Mouse (Mus musculus) kidney, adult 2 months (tissue): ENCODE measurements at regions not wholly inside any gene's neighbourhood (a gene's known extent, or its start where the extent isn't known, plus 50 kb on each side); places are given as distances from the start of the nearest gene placed in this dataset.
A peak's percentile ranks its signal among the peaks of the same experiment; 100 is the strongest.

Experiments used
- DNase-seq: peaks from one replicate; pipeline ENCODE4 v3.0.0; 2021
- H3K27ac ChIP-seq: fragments of 200-500 bp; 2 replicates; pipeline ENCODE4 v1.5.1; 2012; ENCODE audit warnings: low read depth, low read length, control low read depth, inconsistent platforms; ENCODE audit not compliant: insufficient read depth
- H3K27me3 ChIP-seq: fragments of 200-500 bp; replicated peaks from 2 replicates; pipeline ENCODE4 v1.6.1; 2012; ENCODE audit warnings: mild to moderate bottlenecking, moderate library complexity, low read length, inconsistent platforms; ENCODE audit not compliant: control insufficient read depth, insufficient read depth
- H3K36me3 ChIP-seq: fragments of 200-500 bp; 2 replicates; pipeline ENCODE4 v1.6.1; 2012; ENCODE audit warnings: mild to moderate bottlenecking, moderate library complexity, low read length, inconsistent platforms; ENCODE audit not compliant: control insufficient read depth, insufficient read depth
- H3K4me1 ChIP-seq: fragments of 200-500 bp; 2 replicates; pipeline ENCODE4 v1.6.1; 2011; ENCODE audit warnings: low read length; ENCODE audit not compliant: control insufficient read depth, insufficient read depth
- H3K4me3 ChIP-seq: fragments of 200-500 bp; 2 replicates; pipeline ENCODE4 v1.5.1; 2011; ENCODE audit warnings: mild to moderate bottlenecking, low read depth, low read length, control low read depth; ENCODE audit not compliant: insufficient read depth
- CTCF ChIP-seq: fragments of 200-500 bp; conservative IDR thresholded peaks from 2 replicates; pipeline ENCODE4 v1.5.1; 2011; ENCODE audit warnings: low read depth, mild to moderate bottlenecking, control low read depth, low read length, moderate library complexity, mixed read lengths; ENCODE audit not compliant: insufficient read depth, insufficient read length
- POLR2A ChIP-seq: fragments of 200-500 bp; IDR thresholded peaks from one replicate; pipeline ENCODE4 v1.6.1; 2011; ENCODE audit warnings: low read depth, low read length, control low read depth
- WGBS: fragments of 180-500 bp; shearing (Covaris S2); methylation state at CpG from one replicate; pipeline ENCODE4 v1.1.7; 2018; 5-methylcytosine and 5-hydroxymethylcytosine counted together

DNA sequence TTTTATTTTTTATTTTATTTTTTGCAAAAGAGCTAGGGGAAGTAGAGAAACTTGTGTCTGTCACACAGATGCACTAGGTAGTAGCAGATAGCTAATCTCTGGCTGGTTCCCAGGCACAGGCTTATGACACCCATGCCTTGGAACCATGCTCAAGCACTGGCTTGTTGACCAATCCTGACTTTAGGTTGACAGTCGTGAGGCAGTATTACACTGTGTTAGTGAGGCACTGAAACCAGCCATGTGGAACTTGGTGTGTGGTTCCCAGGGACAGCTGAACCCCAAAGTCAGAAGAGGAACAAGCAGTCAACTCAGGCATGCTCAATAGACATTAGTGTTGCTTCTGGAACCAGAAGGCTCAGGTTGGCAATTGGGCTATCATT is 601.1 kb upstream of the Nox3 start:
- no peak for TF ChIP-seq POLR2A
- no peak for TF ChIP-seq CTCF
- peak; percentile 5 for DNase-seq
- no peak overlapping the region for H3K4me3 ChIP-seq
- H3K36me3 ChIP-seq = no peaks in the 10 kb centered on the region
- 37% methylated on average over 1 of the region's 1 CpGs for WGBS
- no peaks in the 10 kb centered on the region for H3K27me3 ChIP-seq
- peaks cover 4% of the 10 kb centered on the region for H3K4me1 ChIP-seq
- H3K27ac ChIP-seq = no peak overlapping the region

DNA sequence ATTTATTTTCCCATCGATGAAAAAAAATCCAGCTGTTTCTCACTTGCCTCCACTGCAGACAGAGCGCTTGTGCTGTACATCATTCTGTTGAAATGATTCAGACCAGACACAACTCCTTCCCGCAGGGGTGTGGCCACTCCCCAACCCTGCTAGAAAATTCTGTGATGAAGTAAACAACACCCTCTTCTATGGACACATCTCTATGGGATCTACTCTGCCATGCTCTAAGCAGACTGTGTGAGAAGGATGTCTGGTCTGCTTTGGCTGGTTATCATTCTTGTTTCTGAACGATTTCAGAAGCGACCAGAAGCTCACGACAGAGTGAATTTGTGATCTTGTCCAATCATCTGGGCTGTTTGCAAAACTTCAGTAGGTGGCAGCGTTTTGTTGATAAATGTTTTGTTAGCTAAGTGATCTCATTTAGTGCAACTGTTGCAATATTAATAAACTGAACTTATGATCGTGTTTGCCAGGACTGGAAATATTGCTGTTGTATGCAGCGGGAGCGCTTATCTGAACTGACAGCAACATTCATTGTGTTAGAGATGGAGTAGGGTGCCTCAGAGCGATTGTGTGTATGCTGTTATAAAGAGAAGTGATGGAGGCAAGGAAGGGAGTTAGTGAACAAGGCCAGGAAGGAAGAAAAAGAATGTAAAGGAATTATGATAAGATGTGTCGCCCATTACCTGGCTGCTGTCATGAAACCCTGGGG is 605.2 kb upstream of the Nox3 start:
- no peak overlapping the region for H3K4me3 ChIP-seq
- WGBS = 82% methylated on average over 12 of the region's 12 CpGs
- TF ChIP-seq POLR2A (no peak), CTCF (no peak)
- no peaks in the 10 kb centered on the region for H3K27me3 ChIP-seq
- DNase-seq = no peak
- H3K27ac ChIP-seq = no peak overlapping the region
- H3K36me3 ChIP-seq = no peaks in the 10 kb centered on the region
- peaks cover 4% of the 10 kb centered on the region for H3K4me1 ChIP-seq

DNA sequence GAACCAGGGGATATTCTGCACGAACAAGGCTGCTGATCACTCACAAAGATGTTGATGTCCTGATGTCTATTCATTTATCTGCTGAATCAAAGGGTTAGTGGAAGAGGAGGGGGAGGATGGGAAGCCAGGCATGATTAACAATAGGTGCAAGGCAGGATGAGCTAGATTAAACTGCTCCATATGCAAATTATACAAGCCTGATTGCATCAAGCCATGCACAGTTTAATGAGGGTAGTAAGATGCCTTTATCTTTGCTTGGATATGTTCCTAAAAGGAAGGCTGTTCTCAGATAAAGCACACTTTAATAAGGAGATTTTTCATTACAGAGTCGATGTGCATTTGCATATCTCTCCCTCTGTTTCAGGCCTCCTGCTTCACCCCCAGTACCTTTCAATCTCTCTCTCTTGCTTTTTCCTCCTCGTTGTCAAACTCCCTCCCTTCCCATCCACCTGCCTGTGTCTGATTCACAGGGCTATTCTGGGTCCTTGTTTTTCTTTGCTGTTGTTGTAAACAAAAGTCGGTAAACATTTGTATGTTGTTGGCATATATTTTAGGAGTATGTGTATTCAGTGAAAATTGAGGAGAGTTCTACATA is 615.8 kb upstream of the Nox3 start:
- Histone ChIP-seq H3K27ac (no peak overlapping the region), H3K4me1 (no peaks in the 10 kb centered on the region), H3K4me3 (no peak overlapping the region), H3K27me3 (no peaks in the 10 kb centered on the region), H3K36me3 (no peaks in the 10 kb centered on the region)
- no peak for TF ChIP-seq POLR2A
- TF ChIP-seq CTCF = no peak
- DNase-seq = no peak
- 66% methylated on average over 4 of the region's 4 CpGs for WGBS

DNA sequence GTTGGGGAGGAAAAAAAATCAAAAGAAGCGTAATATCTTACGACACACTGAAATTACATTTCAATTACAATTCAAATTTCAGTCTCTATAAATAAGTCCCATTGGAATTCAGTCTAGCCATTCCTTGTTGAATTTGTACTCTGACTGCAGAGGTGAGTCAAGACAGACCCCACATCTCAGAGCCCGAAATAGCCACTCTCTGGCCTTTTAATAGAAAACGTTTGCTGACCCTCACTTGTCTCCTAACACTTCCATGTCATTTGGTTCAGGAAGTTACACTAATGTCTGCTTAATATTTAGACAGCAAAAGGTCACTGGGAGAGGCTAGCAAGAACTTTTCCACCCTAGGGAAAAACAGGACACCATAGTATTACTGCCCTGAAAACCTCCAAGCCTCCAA is 623.1 kb upstream of the Nox3 start:
- Histone ChIP-seq H3K27me3 (no peaks in the 10 kb centered on the region), H3K27ac (no peak overlapping the region), H3K4me3 (no peak overlapping the region), H3K36me3 (no peaks in the 10 kb centered on the region), H3K4me1 (no peaks in the 10 kb centered on the region)
- no peak for DNase-seq
- TF ChIP-seq CTCF (no peak), POLR2A (no peak)
- 76% methylated on average over 4 of the region's 4 CpGs for WGBS

DNA sequence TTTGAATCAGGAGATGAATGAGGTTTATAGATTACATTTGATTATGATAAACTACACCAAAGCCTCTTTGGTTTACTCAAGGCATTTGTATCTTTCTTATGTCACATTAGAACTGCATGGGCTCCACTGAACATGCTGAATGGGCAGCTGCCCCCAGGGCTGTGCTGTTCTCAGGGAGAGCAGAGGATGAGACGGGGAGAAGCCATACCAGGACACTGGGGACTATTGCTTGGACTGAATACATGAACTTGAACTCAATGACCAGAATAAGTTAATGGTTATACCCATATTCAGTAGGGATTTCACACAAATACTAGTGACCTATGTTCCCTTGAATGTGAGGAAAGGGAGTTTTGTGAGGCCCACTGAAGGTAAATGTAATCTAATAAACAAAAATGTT is 632.7 kb upstream of the Nox3 start:
- H3K4me1 ChIP-seq = peaks cover 4% of the 10 kb centered on the region; the same call in 1 of the 2 replicates
- H3K27ac ChIP-seq = no peak overlapping the region
- WGBS = 50% methylated on average over 1 of the region's 1 CpGs
- no peak overlapping the region for H3K4me3 ChIP-seq
- H3K36me3 ChIP-seq = no peaks in the 10 kb centered on the region
- no peaks in the 10 kb centered on the region for H3K27me3 ChIP-seq
- peak; percentile 44 for DNase-seq
- TF ChIP-seq POLR2A = no peak
- TF ChIP-seq CTCF = no peak

DNA sequence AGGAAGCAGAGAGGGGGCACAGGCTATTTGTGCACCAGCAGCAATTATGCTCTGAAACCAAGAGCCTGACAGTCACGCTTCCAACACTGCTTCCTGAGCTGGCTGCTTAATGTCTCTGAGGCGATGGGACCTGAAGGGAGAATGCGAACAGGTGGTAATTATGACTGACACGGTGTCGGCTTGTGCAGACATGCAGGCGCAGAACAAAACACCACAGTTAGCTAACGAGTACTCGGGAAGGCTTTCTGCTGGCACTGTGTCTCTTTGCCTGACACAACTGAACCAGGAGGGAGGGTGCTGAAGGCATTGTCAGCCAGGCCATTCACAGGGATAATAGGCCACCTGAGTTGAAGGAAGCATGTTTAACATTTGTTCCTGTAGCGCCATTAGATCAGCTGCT is 635.6 kb upstream of the Nox3 start:
- H3K27ac ChIP-seq = no peak overlapping the region
- no peak overlapping the region for H3K4me3 ChIP-seq
- no peak for DNase-seq
- WGBS = 63% methylated on average over 9 of the region's 9 CpGs
- no peaks in the 10 kb centered on the region for H3K27me3 ChIP-seq
- no peaks in the 10 kb centered on the region for H3K36me3 ChIP-seq
- H3K4me1 ChIP-seq = peaks cover 4% of the 10 kb centered on the region; the same call in 1 of the 2 replicates
- TF ChIP-seq CTCF (no peak), POLR2A (no peak)

DNA sequence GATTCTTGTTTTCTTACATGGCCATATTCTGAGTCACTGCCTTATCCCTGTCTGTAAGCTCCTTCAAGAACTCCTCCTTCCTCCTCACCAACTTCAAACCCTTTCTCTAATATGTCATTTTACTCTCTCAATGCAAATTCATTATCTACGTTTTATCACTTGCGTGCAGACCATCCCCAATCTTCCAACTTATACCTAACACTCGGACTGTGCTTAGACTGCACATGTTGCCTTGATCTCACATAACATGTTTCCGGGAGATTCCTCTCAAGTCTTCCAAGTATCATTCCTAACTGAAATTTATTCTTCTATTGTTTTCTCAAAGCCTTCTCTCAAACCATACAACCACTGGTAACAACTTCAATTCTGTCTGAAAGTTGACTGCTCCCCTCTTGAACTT is 637.0 kb upstream of the Nox3 start:
- no peak for TF ChIP-seq CTCF
- no peak for TF ChIP-seq POLR2A
- Histone ChIP-seq H3K27ac (no peak overlapping the region), H3K27me3 (no peaks in the 10 kb centered on the region), H3K4me3 (no peak overlapping the region), H3K36me3 (no peaks in the 10 kb centered on the region), H3K4me1 (peaks cover 4% of the 10 kb centered on the region; the same call in 1 of the 2 replicates)
- 94% methylated on average over 4 of the region's 4 CpGs for WGBS
- DNase-seq = no peak
